Mouse (Mus musculus): Measurements from ENCODE around the gene Hoxc12.

- TF ChIP-seq CTCF (IDR thresholded peaks at IDR 0.05; ENCODE audit: extremely low read depth, insufficient read depth, insufficient read length, insufficient replicate concordance): no peak
- no peak for TF ChIP-seq POLR2A (IDR thresholded peaks at IDR 0.05; ENCODE audit: low read depth, low read length)
Measured at GRCm38 (mm10) chr15:102918611-102919265, 17.8 kb upstream of the Hoxc12 start.
